Mouse (Mus musculus): Measurements from ENCODE around the gene Gpa33. TPM values are rescaled to one million over a fixed set of nuclear protein-coding genes. Genes with fewer than 3 reads are reported as not detected.

The Gpa33 gene
- polyA plus RNA-seq, 1 experiment from 2014 or later: 13.4 TPM

GRCm38 (mm10) chr1:166153351-166154120 is 23.5 kb downstream of the Gpa33 start:
- Histone ChIP-seq H3K27me3 (replicated peaks) (peaks cover 15% of the 10 kb centered on the region), H3K9ac (no peak overlapping the region), H3K4me3 (replicated peaks) (no peak overlapping the region), H3K9me3 (no peaks in the 10 kb centered on the region), H3K36me3 (no peaks in the 10 kb centered on the region), H3K4me1 (0 out of 2 replicates have a peak, but pooled peaks cover 9% of the 10 kb centered on the region), H3K27ac (no peak overlapping the region), H3K4me2 (peak overlapping the region; percentile 56; the same call in 1 of the 2 replicates)
- whole genome bisulfite sequencing: 6% methylated on average over 18 of the region's 18 CpGs
- peak; percentile 29; the same call in 1 of the 2 replicates for ATAC-seq (ENCODE audit: insufficient read depth, low FRiP score, low read depth)

- Histone ChIP-seq H3K27me3 (replicated peaks) (peaks cover 22% of the 10 kb centered on the region), H3K4me3 (replicated peaks) (peak overlapping the region; percentile 22; the same call in 1 of the 2 replicates), H3K36me3 (no peaks in the 10 kb centered on the region), H3K9me3 (no peaks in the 10 kb centered on the region), H3K27ac (no peak overlapping the region), H3K4me2 (peak overlapping the region; percentile 56), H3K4me1 (0 out of 2 replicates have a peak, but pooled peaks cover 9% of the 10 kb centered on the region), H3K9ac (no peak overlapping the region)
- peak; percentile 73 for ATAC-seq (ENCODE audit: insufficient read depth, low FRiP score, low read depth)
- 8% methylated on average over 29 of the region's 29 CpGs for WGBS
Observed at GRCm38 (mm10) chr1:166154162-166155112, 24.4 kb downstream of the Gpa33 start.

- Histone ChIP-seq H3K9me3 (no peaks in the 10 kb centered on the region), H3K27me3 (replicated peaks) (peaks cover 22% of the 10 kb centered on the region), H3K27ac (no peak overlapping the region), H3K4me1 (0 out of 2 replicates have a peak, but pooled peaks cover 9% of the 10 kb centered on the region), H3K4me2 (peak overlapping the region; percentile 56; the same call in 1 of the 2 replicates), H3K36me3 (no peaks in the 10 kb centered on the region), H3K9ac (no peak overlapping the region), H3K4me3 (replicated peaks) (no peak overlapping the region)
- WGBS: 34% methylated on average over 10 of the region's 10 CpGs
- ATAC-seq (ENCODE audit: insufficient read depth, low FRiP score, low read depth): 0 out of 2 replicates have a peak, but pooled peaks have one; percentile 11
Observed at GRCm38 (mm10) chr1:166155113-166155494, 25.1 kb downstream of the Gpa33 start.

GRCm38 (mm10) chr1:166157712-166158111 is 27.7 kb downstream of the Gpa33 start:
- Histone ChIP-seq H3K27ac (no peak overlapping the region), H3K9ac (no peak overlapping the region), H3K4me1 (0 out of 2 replicates have a peak, but pooled peaks cover 9% of the 10 kb centered on the region), H3K4me3 (replicated peaks) (no peak overlapping the region), H3K27me3 (replicated peaks) (peaks cover 22% of the 10 kb centered on the region), H3K9me3 (no peaks in the 10 kb centered on the region), H3K36me3 (no peaks in the 10 kb centered on the region), H3K4me2 (no peak overlapping the region)
- no peak for ATAC-seq (ENCODE audit: insufficient read depth, low FRiP score, low read depth)
- 59% methylated on average over 12 of the region's 12 CpGs for WGBS

- peaks cover 22% of the 10 kb centered on the region for H3K27me3 ChIP-seq (replicated peaks)
- WGBS: 54% methylated on average over 9 of the region's 9 CpGs
- no peak for ATAC-seq (ENCODE audit: insufficient read depth, low FRiP score, low read depth)
- H3K9me3 ChIP-seq: no peaks in the 10 kb centered on the region
- no peaks in the 10 kb centered on the region for H3K36me3 ChIP-seq
- H3K4me3 ChIP-seq (replicated peaks): no peak overlapping the region
- H3K4me1 ChIP-seq: 0 out of 2 replicates have a peak, but pooled peaks cover 6% of the 10 kb centered on the region
- no peak overlapping the region for H3K9ac ChIP-seq
- H3K4me2 ChIP-seq: no peak overlapping the region
- H3K27ac ChIP-seq: no peak overlapping the region
Observed at GRCm38 (mm10) chr1:166158664-166159063, 28.6 kb downstream of the Gpa33 start.

- peaks cover 14% of the 10 kb centered on the region for H3K27me3 ChIP-seq (replicated peaks)
- H3K9ac ChIP-seq: no peak overlapping the region
- no peak overlapping the region for H3K4me3 ChIP-seq (replicated peaks)
- peak overlapping the region; percentile 36; the same call in 1 of the 2 replicates for H3K4me2 ChIP-seq
- no peak overlapping the region for H3K27ac ChIP-seq
- H3K36me3 ChIP-seq: no peaks in the 10 kb centered on the region
- H3K4me1 ChIP-seq: no peaks in the 10 kb centered on the region
- H3K9me3 ChIP-seq: no peaks in the 10 kb centered on the region
- 50% methylated on average over 5 of the region's 5 CpGs for WGBS
- no peak for ATAC-seq (ENCODE audit: insufficient read depth, low FRiP score, low read depth)
Observed at GRCm38 (mm10) chr1:166160111-166160510, 30.1 kb downstream of the Gpa33 start.

GRCm38 (mm10) chr1:166160569-166161445 is 30.8 kb downstream of the Gpa33 start:
- Histone ChIP-seq H3K27me3 (replicated peaks) (peaks cover 7% of the 10 kb centered on the region), H3K36me3 (no peaks in the 10 kb centered on the region), H3K4me1 (no peaks in the 10 kb centered on the region), H3K4me3 (replicated peaks) (no peak overlapping the region), H3K9me3 (no peaks in the 10 kb centered on the region), H3K27ac (no peak overlapping the region), H3K4me2 (peak overlapping the region; percentile 36; the same call in 1 of the 2 replicates), H3K9ac (no peak overlapping the region)
- 17% methylated on average over 24 of the region's 24 CpGs for WGBS
- 0 out of 2 replicates have a peak, but pooled peaks have one; percentile 51 for ATAC-seq (ENCODE audit: insufficient read depth, low FRiP score, low read depth)

GRCm38 (mm10) chr1:166164580-166164979 is 34.5 kb downstream of the Gpa33 start:
- H3K9me3 ChIP-seq: no peaks in the 10 kb centered on the region
- 88% methylated on average over 14 of the region's 14 CpGs for WGBS

GRCm38 (mm10) chr1:166165159-166165558 is 35.1 kb downstream of the Gpa33 start:
- H3K4me2 ChIP-seq: no peak overlapping the region
- WGBS: 90% methylated on average over 9 of the region's 9 CpGs
- H3K36me3 ChIP-seq: no peaks in the 10 kb centered on the region
- no peak for ATAC-seq (ENCODE audit: insufficient read depth, low FRiP score, low read depth)
- H3K4me1 ChIP-seq: no peaks in the 10 kb centered on the region
- H3K27me3 ChIP-seq (replicated peaks): no peaks in the 10 kb centered on the region
- no peak overlapping the region for H3K9ac ChIP-seq
- no peaks in the 10 kb centered on the region for H3K9me3 ChIP-seq
- no peak overlapping the region for H3K27ac ChIP-seq
- no peak overlapping the region for H3K4me3 ChIP-seq (replicated peaks)

More at GRCm38 (mm10) chr1:166164580-166164979, 34.5 kb downstream of the Gpa33 start:
- Histone ChIP-seq H3K27ac (no peak overlapping the region), H3K4me1 (no peaks in the 10 kb centered on the region), H3K36me3 (no peaks in the 10 kb centered on the region), H3K9ac (no peak overlapping the region), H3K4me3 (replicated peaks) (no peak overlapping the region), H3K27me3 (replicated peaks) (no peaks in the 10 kb centered on the region), H3K4me2 (no peak overlapping the region)
- no peak for ATAC-seq (ENCODE audit: insufficient read depth, low FRiP score, low read depth)

- no peak overlapping the region for H3K4me2 ChIP-seq
- H3K4me3 ChIP-seq (replicated peaks): no peak overlapping the region
- no peaks in the 10 kb centered on the region for H3K27me3 ChIP-seq (replicated peaks)
- 86% methylated on average over 4 of the region's 4 CpGs for WGBS
- H3K4me1 ChIP-seq: no peaks in the 10 kb centered on the region
- no peaks in the 10 kb centered on the region for H3K9me3 ChIP-seq
- no peak overlapping the region for H3K27ac ChIP-seq
- H3K36me3 ChIP-seq: no peaks in the 10 kb centered on the region
- no peak for ATAC-seq (ENCODE audit: insufficient read depth, low FRiP score, low read depth)
- H3K9ac ChIP-seq: no peak overlapping the region
Observed at GRCm38 (mm10) chr1:166167405-166167804, 37.4 kb downstream of the Gpa33 start.

GRCm38 (mm10) chr1:166168017-166168416 is 38.0 kb downstream of the Gpa33 start:
- Histone ChIP-seq H3K27ac (no peak overlapping the region), H3K4me1 (no peaks in the 10 kb centered on the region), H3K4me2 (no peak overlapping the region), H3K4me3 (replicated peaks) (no peak overlapping the region), H3K27me3 (replicated peaks) (no peaks in the 10 kb centered on the region), H3K9ac (no peak overlapping the region), H3K36me3 (no peaks in the 10 kb centered on the region), H3K9me3 (no peaks in the 10 kb centered on the region)
- 92% methylated on average over 7 of the region's 7 CpGs for WGBS
- no peak for ATAC-seq (ENCODE audit: insufficient read depth, low FRiP score, low read depth)
